Mouse (Mus musculus) heart, embryonic 13.5 days (tissue): ENCODE data around the gene Ccdc13. TPM values are rescaled to one million over a fixed set of nuclear protein-coding genes. Genes with fewer than 3 reads are reported as not detected.

Experiments used
- ATAC-seq: fragments of 200-750 bp; cut with Nextera tagmentation; 2 replicates; pipeline ENCODE4 v1.8.0; 2017; ENCODE audit warnings: moderate TSS enrichment; ENCODE audit not compliant: insufficient number of reproducible peaks, low FRiP score, low TSS enrichment; ENCODE audit errors: extremely low read depth
- H3K27ac ChIP-seq: fragments of 300-500 bp; sonication (generic); replicated peaks from 2 replicates; pipeline ENCODE4 v1.5.1; 2015; ENCODE audit warnings: moderate library complexity, mild to moderate bottlenecking, inconsistent platforms
- H3K27me3 ChIP-seq: fragments of 300-500 bp; sonication (generic); replicated peaks from 2 replicates; pipeline ENCODE4 v1.6.1; 2015; ENCODE audit warnings: mild to moderate bottlenecking, inconsistent platforms
- H3K36me3 ChIP-seq: fragments of 300-500 bp; sonication (generic); 2 replicates; pipeline ENCODE4 v1.6.1; 2015; ENCODE audit warnings: mild to moderate bottlenecking, inconsistent platforms
- H3K4me1 ChIP-seq: fragments of 300-500 bp; sonication (generic); 2 replicates; pipeline ENCODE4 v1.6.1; 2015; ENCODE audit warnings: inconsistent platforms
- H3K4me2 ChIP-seq: fragments of 300-500 bp; sonication (generic); 2 replicates; pipeline ENCODE4 v1.6.1; 2015; ENCODE audit warnings: inconsistent platforms, mild to moderate bottlenecking, moderate library complexity
- H3K4me3 ChIP-seq: fragments of 300-500 bp; sonication (generic); 2 replicates; pipeline ENCODE4 v1.5.1; 2015; ENCODE audit warnings: moderate library complexity, mild to moderate bottlenecking, inconsistent platforms
- H3K9ac ChIP-seq: fragments of 300-500 bp; sonication (generic); 2 replicates; pipeline ENCODE4 v1.6.1; 2015; ENCODE audit warnings: inconsistent platforms, mild to moderate bottlenecking, moderate library complexity
- H3K9me3 ChIP-seq: fragments of 300-500 bp; sonication (generic); 2 replicates; pipeline ENCODE4 v1.6.1; 2016; ENCODE audit warnings: inconsistent platforms
- WGBS: fragments of 180-500 bp; shearing (Covaris S2); methylation state at CpG from one replicate; pipeline ENCODE4 v1.1.7; 2015; ENCODE audit warnings: mixed read lengths; 5-methylcytosine and 5-hydroxymethylcytosine counted together
- polyA plus RNA-seq: library from polyadenylated mRNA; unstranded; fragments of >200 nt; fragmentation: Nextera tagmentation; extraction: Ambion mirVana; gene quantifications from 2 replicates; pipeline ENCODE4 v1.2.1, GENCODE M21; 2015

The Ccdc13 gene
- polyA plus RNA-seq: 0.05 TPM in 1 of 2 replicates, not detected in the other

GRCm38 (mm10) chr9:121838829-121839621, at the start of gene Ccdc13:
TSS of gene Ccdc13 (minus strand) at chr9:121839461.
- Histone ChIP-seq H3K36me3 (no peaks in the 10 kb centered on the region), H3K4me2 (peak within 1 kb of the TSS; percentile 86), H3K27me3 (peaks cover 15% of the 10 kb centered on the region), H3K9me3 (peaks cover 2% of the 10 kb centered on the region; the same call in 1 of the 2 replicates), H3K9ac (peak within 1 kb of the TSS; percentile 78), H3K4me3 (peak within 1 kb of the TSS; percentile 60), H3K4me1 (peaks cover 11% of the 10 kb centered on the region), H3K27ac (no peak within 1 kb of the TSS)
- WGBS: 4% methylated on average over 61 of the region's 61 CpGs
- ATAC-seq: peak; percentile 61; the same call in 1 of the 2 replicates

- Histone ChIP-seq H3K27ac (peak overlapping the region; percentile 42; the same call in 1 of the 2 replicates), H3K36me3 (no peaks in the 10 kb centered on the region), H3K4me3 (no peak overlapping the region), H3K4me1 (peaks cover 10% of the 10 kb centered on the region), H3K9me3 (no peaks in the 10 kb centered on the region), H3K9ac (no peak overlapping the region), H3K27me3 (no peaks in the 10 kb centered on the region), H3K4me2 (no peak overlapping the region)
- 47% methylated on average over 7 of the region's 7 CpGs for WGBS
- ATAC-seq: no peak
Observed at GRCm38 (mm10) chr9:121882015-121882457, 42.8 kb upstream of the Ccdc13 start.

GRCm38 (mm10) chr9:121881301-121881700, 42.0 kb upstream of the Ccdc13 start:
- Histone ChIP-seq H3K4me3 (no peak overlapping the region), H3K4me2 (no peak overlapping the region), H3K36me3 (no peaks in the 10 kb centered on the region), H3K9ac (no peak overlapping the region), H3K9me3 (no peaks in the 10 kb centered on the region), H3K4me1 (peaks cover 10% of the 10 kb centered on the region), H3K27me3 (no peaks in the 10 kb centered on the region), H3K27ac (0 out of 2 replicates have a peak overlapping the region, but pooled peaks have one; percentile 42)
- 73% methylated on average over 6 of the region's 6 CpGs for WGBS
- ATAC-seq: no peak

GRCm38 (mm10) chr9:121880840-121881239, 41.6 kb upstream of the Ccdc13 start:
- Histone ChIP-seq H3K27me3 (no peaks in the 10 kb centered on the region), H3K36me3 (no peaks in the 10 kb centered on the region), H3K4me3 (no peak overlapping the region), H3K4me1 (peaks cover 10% of the 10 kb centered on the region), H3K4me2 (peak overlapping the region; percentile 40; the same call in 1 of the 2 replicates), H3K9me3 (no peaks in the 10 kb centered on the region), H3K27ac (no peak overlapping the region), H3K9ac (no peak overlapping the region)
- 21% methylated on average over 14 of the region's 14 CpGs for WGBS
- ATAC-seq: no peak

DNA sequence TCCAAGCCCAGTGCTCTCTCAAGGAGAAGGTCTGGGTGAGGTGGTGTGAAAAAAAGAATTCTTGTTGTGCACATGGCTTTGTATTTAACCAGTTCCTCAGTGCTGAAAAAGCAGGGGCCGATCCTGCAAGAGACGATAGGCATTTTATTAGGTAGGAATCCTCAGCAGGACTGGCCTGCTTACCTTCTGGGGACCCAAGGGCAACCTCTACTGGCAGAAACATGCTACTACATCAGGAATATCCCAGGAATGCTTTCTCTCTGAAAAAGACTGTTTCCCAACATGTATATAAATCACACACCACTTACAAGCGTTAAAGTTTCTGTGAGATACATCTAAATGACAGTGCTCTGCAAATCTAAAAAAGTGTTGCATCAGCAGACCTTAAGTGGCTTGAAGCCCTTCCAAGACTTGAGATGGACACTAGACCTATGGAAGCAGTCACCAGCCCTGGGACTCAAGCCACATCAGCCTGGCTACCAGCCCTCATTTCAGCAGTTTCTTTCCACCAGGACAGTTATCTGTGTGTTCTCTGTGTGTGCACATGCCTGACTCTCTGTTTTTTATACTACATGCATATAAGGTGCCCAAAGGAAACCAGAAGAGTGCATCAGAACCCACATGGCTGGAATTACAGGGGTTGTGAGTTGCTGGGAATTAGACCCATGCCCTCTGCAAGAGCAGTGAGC, 37.9 kb upstream of the Ccdc13 start:
- Histone ChIP-seq H3K4me3 (no peak overlapping the region), H3K27me3 (no peaks in the 10 kb centered on the region), H3K9me3 (no peaks in the 10 kb centered on the region), H3K36me3 (no peaks in the 10 kb centered on the region), H3K4me2 (no peak overlapping the region), H3K27ac (no peak overlapping the region), H3K4me1 (peaks cover 10% of the 10 kb centered on the region), H3K9ac (no peak overlapping the region)
- ATAC-seq: no peak
- 20% methylated on average over 3 of the region's 3 CpGs for WGBS

GRCm38 (mm10) chr9:121873578-121873977, 34.3 kb upstream of the Ccdc13 start:
- Histone ChIP-seq H3K27ac (no peak overlapping the region), H3K4me1 (no peaks in the 10 kb centered on the region), H3K4me2 (no peak overlapping the region), H3K9me3 (no peaks in the 10 kb centered on the region), H3K4me3 (no peak overlapping the region), H3K36me3 (no peaks in the 10 kb centered on the region), H3K9ac (no peak overlapping the region), H3K27me3 (no peaks in the 10 kb centered on the region)
- no peak for ATAC-seq

DNA sequence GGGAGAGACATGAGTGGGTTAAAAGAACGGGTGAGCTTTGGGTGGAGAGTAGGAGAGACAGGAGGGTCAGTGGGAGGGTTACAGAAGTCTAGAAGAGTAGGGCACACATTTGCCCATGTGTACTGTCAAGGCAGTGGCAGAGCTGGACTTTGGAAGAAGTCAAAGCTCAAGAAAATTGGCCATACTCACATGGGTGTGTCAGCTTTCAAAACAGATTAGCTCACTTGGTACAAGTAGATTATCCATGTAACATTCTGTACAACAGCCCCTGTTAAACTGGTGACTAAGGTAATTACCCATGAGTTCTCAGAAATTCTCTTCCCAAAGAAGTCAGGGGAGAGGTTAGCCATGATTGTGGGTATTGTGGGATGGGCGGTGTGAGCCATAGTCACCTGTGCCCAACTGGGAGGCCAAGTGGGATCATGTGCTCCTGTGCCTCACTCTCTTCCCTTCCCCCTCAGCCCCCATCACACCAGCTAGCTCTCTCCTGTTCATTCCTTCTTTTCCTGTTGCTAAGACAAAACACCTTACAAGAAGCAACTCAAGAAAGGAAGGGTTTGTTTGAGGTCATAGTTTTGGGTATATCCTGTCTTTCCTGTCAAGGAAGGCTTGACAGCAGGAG, 32.9 kb upstream of the Ccdc13 start:
- H3K27ac ChIP-seq: no peak overlapping the region
- H3K4me1 ChIP-seq: no peaks in the 10 kb centered on the region
- H3K36me3 ChIP-seq: no peaks in the 10 kb centered on the region
- WGBS: 78% methylated on average over 2 of the region's 2 CpGs
- no peaks in the 10 kb centered on the region for H3K9me3 ChIP-seq
- no peak overlapping the region for H3K4me3 ChIP-seq
- H3K9ac ChIP-seq: no peak overlapping the region
- ATAC-seq: no peak
- no peaks in the 10 kb centered on the region for H3K27me3 ChIP-seq
- H3K4me2 ChIP-seq: no peak overlapping the region

GRCm38 (mm10) chr9:121869973-121870515, 30.8 kb upstream of the Ccdc13 start:
- Histone ChIP-seq H3K4me1 (peaks cover 4% of the 10 kb centered on the region; the same call in 1 of the 2 replicates), H3K9ac (no peak overlapping the region), H3K27me3 (no peaks in the 10 kb centered on the region), H3K4me3 (no peak overlapping the region), H3K36me3 (no peaks in the 10 kb centered on the region), H3K27ac (no peak overlapping the region), H3K4me2 (no peak overlapping the region), H3K9me3 (no peaks in the 10 kb centered on the region)
- no peak for ATAC-seq
- 58% methylated on average over 4 of the region's 4 CpGs for WGBS

GRCm38 (mm10) chr9:121869432-121869831, 30.2 kb upstream of the Ccdc13 start:
- WGBS: 83% methylated on average over 5 of the region's 5 CpGs
- Histone ChIP-seq H3K36me3 (no peaks in the 10 kb centered on the region), H3K27ac (no peak overlapping the region), H3K4me2 (no peak overlapping the region), H3K27me3 (no peaks in the 10 kb centered on the region), H3K4me1 (peaks cover 4% of the 10 kb centered on the region; the same call in 1 of the 2 replicates), H3K9me3 (no peaks in the 10 kb centered on the region), H3K9ac (no peak overlapping the region), H3K4me3 (no peak overlapping the region)
- no peak for ATAC-seq

GRCm38 (mm10) chr9:121868236-121868635, 29.0 kb upstream of the Ccdc13 start:
- H3K9me3 ChIP-seq: no peaks in the 10 kb centered on the region
- H3K27ac ChIP-seq: no peak overlapping the region
- no peak overlapping the region for H3K9ac ChIP-seq
- ATAC-seq: no peak
- H3K4me3 ChIP-seq: no peak overlapping the region
- no peaks in the 10 kb centered on the region for H3K27me3 ChIP-seq
- no peaks in the 10 kb centered on the region for H3K36me3 ChIP-seq
- WGBS: 76% methylated on average over 6 of the region's 6 CpGs
- no peak overlapping the region for H3K4me2 ChIP-seq
- peaks cover 4% of the 10 kb centered on the region; the same call in 1 of the 2 replicates for H3K4me1 ChIP-seq

DNA sequence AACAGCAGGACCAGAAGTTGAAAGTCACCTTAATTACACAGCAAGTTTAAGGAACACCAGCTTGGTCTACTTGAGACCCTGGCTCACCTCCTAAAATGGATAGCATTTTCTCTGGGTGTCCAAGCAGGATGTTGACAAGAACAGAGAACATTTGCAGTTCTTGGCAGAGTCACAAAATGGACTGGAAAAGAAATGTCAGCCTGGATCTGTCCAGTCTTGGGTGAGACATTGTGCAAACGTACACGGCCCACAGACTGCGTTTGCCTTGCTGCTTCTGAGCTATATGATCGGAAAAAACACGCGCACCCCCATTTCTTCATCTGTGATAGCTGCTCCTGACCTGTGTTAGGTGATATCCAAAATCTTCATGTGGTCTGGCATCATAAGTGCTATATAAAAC, 28.4 kb upstream of the Ccdc13 start:
- no peaks in the 10 kb centered on the region for H3K36me3 ChIP-seq
- H3K4me2 ChIP-seq: no peak overlapping the region
- H3K4me1 ChIP-seq: peaks cover 4% of the 10 kb centered on the region; the same call in 1 of the 2 replicates
- no peak overlapping the region for H3K27ac ChIP-seq
- H3K9me3 ChIP-seq: no peaks in the 10 kb centered on the region
- ATAC-seq: no peak
- WGBS: 78% methylated on average over 6 of the region's 6 CpGs
- H3K4me3 ChIP-seq: no peak overlapping the region
- no peaks in the 10 kb centered on the region for H3K27me3 ChIP-seq
- no peak overlapping the region for H3K9ac ChIP-seq
